Mouse (Mus musculus): ENCODE results near the gene Gadl1. TPM values are rescaled to one million over a fixed set of nuclear protein-coding genes. Genes with fewer than 3 reads are reported as not detected.

Gene Gadl1
- polyA plus RNA-seq, 1 experiment: not detected

DNA sequence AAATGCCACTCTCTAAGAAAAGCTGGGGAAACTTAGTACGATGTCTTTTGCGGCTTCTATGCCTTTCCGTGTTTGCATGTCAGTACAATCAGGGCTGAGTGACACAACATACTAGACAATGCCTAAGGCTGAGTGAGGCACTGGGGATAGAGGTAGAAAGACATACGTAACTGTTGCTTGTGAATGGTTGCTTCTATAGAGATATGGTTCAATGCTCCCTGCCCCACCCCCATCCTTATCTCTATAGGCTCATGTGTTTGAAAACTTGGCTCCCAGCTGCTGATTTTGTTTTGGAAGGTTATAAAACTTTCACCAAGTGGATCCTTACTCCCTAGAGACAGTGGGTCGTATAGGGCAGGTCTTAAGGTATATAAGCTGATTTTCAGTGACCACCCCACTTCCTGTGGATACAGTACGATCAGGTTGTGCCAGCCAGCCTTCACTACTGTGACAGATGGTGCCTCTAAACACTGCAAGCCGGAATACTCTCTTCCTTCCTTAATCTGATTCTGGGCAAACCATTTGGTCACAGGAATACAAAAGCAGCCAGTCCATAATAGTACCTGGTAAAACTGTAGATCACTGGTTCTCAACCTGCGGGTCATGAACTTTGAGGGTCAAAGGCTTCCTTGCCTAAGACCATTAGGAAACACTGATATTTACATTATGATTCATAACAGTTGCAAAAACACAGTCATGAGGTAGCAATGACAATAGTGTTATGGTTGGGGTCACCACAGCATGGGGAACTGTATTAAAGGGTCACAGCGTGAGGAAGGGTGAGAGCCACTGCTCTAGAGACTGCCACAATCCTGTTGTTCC is 202.1 kb downstream of the Gadl1 start:
- H3K27ac ChIP-seq (ENCODE audit: insufficient read depth, low read depth, low read length): no peak overlapping the region
- peaks cover 31% of the 10 kb centered on the region for H3K36me3 ChIP-seq (ENCODE audit: control insufficient read depth, insufficient read depth, low read length)
- TF ChIP-seq POLR2A (IDR thresholded peaks at IDR 0.05; ENCODE audit: low read depth, low read length): no peak
- TF ChIP-seq CTCF (IDR thresholded peaks at IDR 0.05; ENCODE audit: extremely low read depth, insufficient read length, insufficient replicate concordance, low read depth, low read length): no peak
- no peak overlapping the region for H3K4me3 ChIP-seq (ENCODE audit: low read depth, low read length)
- no peaks in the 10 kb centered on the region for H3K27me3 ChIP-seq (ENCODE audit: control insufficient read depth, insufficient read depth, low read length)
- H3K4me1 ChIP-seq (ENCODE audit: control insufficient read depth, insufficient read depth, insufficient read length, low read length): peaks cover 3% of the 10 kb centered on the region; the same call in 1 of the 2 replicates
- WGBS: 75% methylated on average over 9 of the region's 9 CpGs

DNA sequence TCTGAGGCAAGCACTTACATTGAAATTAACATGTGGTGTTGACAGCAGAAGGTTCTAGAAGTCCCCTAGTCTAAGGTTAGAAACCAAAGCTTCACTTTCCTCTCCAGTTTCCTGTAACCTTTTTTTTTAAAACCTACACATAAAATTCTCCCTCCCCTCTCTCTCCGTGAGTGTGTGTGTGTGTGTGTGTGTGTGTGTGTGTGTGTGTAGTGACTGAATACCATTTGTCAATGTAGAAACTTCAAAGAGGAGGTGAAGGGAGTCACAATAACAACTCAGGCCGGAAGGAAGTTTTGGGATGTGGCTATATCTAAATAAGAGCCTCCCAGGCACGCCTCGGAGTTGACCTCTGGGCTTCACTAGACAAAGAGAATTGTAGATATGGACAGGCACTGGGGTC is 205.1 kb downstream of the Gadl1 start:
- H3K4me1 ChIP-seq (ENCODE audit: control insufficient read depth, insufficient read depth, insufficient read length, low read length): peaks cover 3% of the 10 kb centered on the region; the same call in 1 of the 2 replicates
- WGBS: 64% methylated on average over 4 of the region's 4 CpGs
- TF ChIP-seq CTCF (IDR thresholded peaks at IDR 0.05; ENCODE audit: extremely low read depth, insufficient read length, insufficient replicate concordance, low read depth, low read length) (no peak), POLR2A (IDR thresholded peaks at IDR 0.05; ENCODE audit: low read depth, low read length) (no peak)
- H3K4me3 ChIP-seq (ENCODE audit: low read depth, low read length): no peak overlapping the region
- peaks cover 25% of the 10 kb centered on the region for H3K36me3 ChIP-seq (ENCODE audit: control insufficient read depth, insufficient read depth, low read length)
- H3K27ac ChIP-seq (ENCODE audit: insufficient read depth, low read depth, low read length): no peak overlapping the region
- no peaks in the 10 kb centered on the region for H3K27me3 ChIP-seq (ENCODE audit: control insufficient read depth, insufficient read depth, low read length)

DNA sequence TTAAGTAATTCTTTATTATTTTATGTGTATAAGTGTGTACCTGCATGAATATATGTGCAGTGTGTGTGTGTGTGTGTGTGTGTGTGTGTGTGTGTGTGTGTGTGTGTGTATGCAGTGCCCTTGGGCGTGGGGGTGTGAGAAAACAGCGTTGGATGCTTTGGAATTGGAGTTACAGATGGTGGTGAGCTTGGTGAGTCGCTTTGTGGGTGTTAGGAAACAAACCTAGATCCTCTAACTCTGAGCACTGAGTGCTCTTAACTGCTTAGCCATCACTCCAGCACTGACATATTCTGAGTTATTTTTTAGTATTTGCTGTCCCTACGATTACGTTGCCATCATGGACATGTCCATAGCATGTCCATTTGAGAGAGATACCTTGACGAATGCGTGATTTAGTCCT is 206.6 kb downstream of the Gadl1 start:
- peaks cover 3% of the 10 kb centered on the region; the same call in 1 of the 2 replicates for H3K4me1 ChIP-seq (ENCODE audit: control insufficient read depth, insufficient read depth, insufficient read length, low read length)
- WGBS: 90% methylated on average over 7 of the region's 7 CpGs
- no peak overlapping the region for H3K4me3 ChIP-seq (ENCODE audit: low read depth, low read length)
- peaks cover 16% of the 10 kb centered on the region for H3K36me3 ChIP-seq (ENCODE audit: control insufficient read depth, insufficient read depth, low read length)
- TF ChIP-seq POLR2A (IDR thresholded peaks at IDR 0.05; ENCODE audit: low read depth, low read length): no peak
- TF ChIP-seq CTCF (IDR thresholded peaks at IDR 0.05; ENCODE audit: extremely low read depth, insufficient read length, insufficient replicate concordance, low read depth, low read length): no peak
- no peak overlapping the region for H3K27ac ChIP-seq (ENCODE audit: insufficient read depth, low read depth, low read length)
- H3K27me3 ChIP-seq (ENCODE audit: control insufficient read depth, insufficient read depth, low read length): no peaks in the 10 kb centered on the region

DNA sequence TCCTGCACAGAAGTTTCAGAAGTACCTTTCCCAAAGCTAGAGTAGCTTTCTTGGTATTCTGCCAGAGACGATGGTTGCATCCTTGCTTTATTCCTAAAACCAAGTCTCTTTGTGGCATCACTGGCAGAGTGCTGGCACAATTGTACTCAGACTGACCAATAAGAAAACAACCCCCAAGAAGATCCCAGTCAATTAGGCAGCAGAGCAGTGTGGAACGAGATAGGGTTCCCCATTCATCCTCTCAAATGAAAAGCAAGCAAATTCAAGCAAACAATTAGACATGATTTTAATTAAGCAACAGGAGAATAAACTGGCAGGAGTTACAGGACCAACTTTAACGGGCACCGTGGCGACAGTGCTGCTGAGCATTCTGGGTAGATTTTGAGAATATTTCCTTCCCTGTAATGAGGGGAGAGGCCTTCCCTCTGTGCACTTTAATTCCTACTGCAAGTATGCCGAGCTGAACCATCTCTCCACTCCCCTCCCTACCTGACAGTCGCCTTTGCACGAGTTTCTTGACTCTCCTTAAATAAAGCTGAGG is 209.1 kb downstream of the Gadl1 start:
- 80% methylated on average over 8 of the region's 8 CpGs for WGBS
- Histone ChIP-seq H3K27me3 (ENCODE audit: control insufficient read depth, insufficient read depth, low read length) (no peaks in the 10 kb centered on the region), H3K36me3 (ENCODE audit: control insufficient read depth, insufficient read depth, low read length) (peaks cover 16% of the 10 kb centered on the region), H3K27ac (ENCODE audit: insufficient read depth, low read depth, low read length) (no peak overlapping the region), H3K4me3 (ENCODE audit: low read depth, low read length) (no peak overlapping the region), H3K4me1 (ENCODE audit: control insufficient read depth, insufficient read depth, insufficient read length, low read length) (peaks cover 9% of the 10 kb centered on the region)
- TF ChIP-seq CTCF (IDR thresholded peaks at IDR 0.05; ENCODE audit: extremely low read depth, insufficient read length, insufficient replicate concordance, low read depth, low read length): no peak
- no peak for TF ChIP-seq POLR2A (IDR thresholded peaks at IDR 0.05; ENCODE audit: low read depth, low read length)

DNA sequence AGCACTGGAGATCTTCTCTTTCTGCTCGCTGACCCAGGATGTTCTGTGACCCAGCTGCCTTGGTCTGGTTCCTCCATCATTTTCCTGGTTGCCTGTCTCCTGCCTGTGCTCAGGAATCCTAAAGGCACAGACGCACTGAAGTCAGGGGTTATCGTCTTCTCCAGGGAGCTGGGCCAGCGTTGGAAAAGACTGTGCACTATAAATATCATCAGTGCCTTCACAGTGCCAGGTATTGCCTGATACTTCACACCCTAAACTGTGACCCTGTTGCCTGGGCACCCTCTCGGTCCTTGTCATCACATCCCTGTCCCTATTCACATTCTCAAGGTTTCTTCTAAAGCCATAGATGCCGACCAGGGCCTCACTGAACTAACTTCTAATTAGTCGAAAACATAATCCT is 210.7 kb downstream of the Gadl1 start:
- WGBS: 87% methylated on average over 7 of the region's 7 CpGs
- no peaks in the 10 kb centered on the region for H3K27me3 ChIP-seq (ENCODE audit: control insufficient read depth, insufficient read depth, low read length)
- peaks cover 19% of the 10 kb centered on the region for H3K36me3 ChIP-seq (ENCODE audit: control insufficient read depth, insufficient read depth, low read length)
- peaks cover 9% of the 10 kb centered on the region for H3K4me1 ChIP-seq (ENCODE audit: control insufficient read depth, insufficient read depth, insufficient read length, low read length)
- TF ChIP-seq POLR2A (IDR thresholded peaks at IDR 0.05; ENCODE audit: low read depth, low read length): no peak
- TF ChIP-seq CTCF (IDR thresholded peaks at IDR 0.05; ENCODE audit: extremely low read depth, insufficient read length, insufficient replicate concordance, low read depth, low read length): no peak
- no peak overlapping the region for H3K27ac ChIP-seq (ENCODE audit: insufficient read depth, low read depth, low read length)
- H3K4me3 ChIP-seq (ENCODE audit: low read depth, low read length): no peak overlapping the region

DNA sequence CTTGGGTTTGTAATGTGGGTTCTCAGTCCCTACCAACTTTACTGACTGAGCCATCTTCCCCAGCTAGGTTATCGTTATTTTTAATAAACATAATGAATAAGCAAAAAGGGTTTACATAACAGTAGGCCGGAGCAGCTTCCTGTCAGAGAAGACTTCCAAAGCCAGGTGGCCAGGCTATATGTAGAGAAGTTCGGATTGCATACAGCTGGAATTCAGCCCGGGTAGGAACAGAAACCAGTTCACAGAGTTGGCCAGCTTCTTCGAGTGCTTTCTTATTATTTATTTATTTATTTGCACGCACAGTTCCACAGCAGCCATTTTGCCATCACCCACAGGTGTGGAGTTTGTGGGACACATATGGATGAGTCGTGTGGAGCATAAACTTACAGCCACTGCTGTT is 212.2 kb downstream of the Gadl1 start:
- H3K4me1 ChIP-seq (ENCODE audit: control insufficient read depth, insufficient read depth, insufficient read length, low read length): peaks cover 6% of the 10 kb centered on the region
- peaks cover 25% of the 10 kb centered on the region for H3K36me3 ChIP-seq (ENCODE audit: control insufficient read depth, insufficient read depth, low read length)
- 74% methylated on average over 7 of the region's 7 CpGs for WGBS
- H3K27me3 ChIP-seq (ENCODE audit: control insufficient read depth, insufficient read depth, low read length): no peaks in the 10 kb centered on the region
- no peak overlapping the region for H3K4me3 ChIP-seq (ENCODE audit: low read depth, low read length)
- TF ChIP-seq CTCF (IDR thresholded peaks at IDR 0.05; ENCODE audit: extremely low read depth, insufficient read length, insufficient replicate concordance, low read depth, low read length): no peak
- no peak for TF ChIP-seq POLR2A (IDR thresholded peaks at IDR 0.05; ENCODE audit: low read depth, low read length)
- 0 out of 2 replicates have a peak overlapping the region, but pooled peaks have one; percentile 48 for H3K27ac ChIP-seq (ENCODE audit: insufficient read depth, low read depth, low read length)

DNA sequence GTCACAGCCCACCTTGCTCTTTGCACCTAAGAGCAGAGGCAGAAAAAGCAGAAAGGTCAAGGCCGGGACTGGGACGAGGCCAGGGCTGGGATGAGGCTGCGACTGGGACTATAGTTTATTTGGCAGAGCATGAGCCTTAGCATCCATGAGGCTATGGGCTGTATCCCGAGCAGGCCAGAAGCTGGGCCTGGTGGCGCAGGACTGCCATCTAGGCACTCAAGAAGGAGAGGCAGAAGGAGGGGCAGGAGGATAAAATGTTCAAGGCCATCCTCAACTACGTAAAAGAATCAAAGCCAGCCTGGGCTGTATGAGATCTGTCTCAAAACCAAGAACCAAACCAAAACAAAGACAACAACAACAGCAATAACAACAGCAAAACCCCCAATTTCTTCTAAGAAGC is 213.3 kb downstream of the Gadl1 start:
- peaks cover 6% of the 10 kb centered on the region for H3K4me1 ChIP-seq (ENCODE audit: control insufficient read depth, insufficient read depth, insufficient read length, low read length)
- H3K36me3 ChIP-seq (ENCODE audit: control insufficient read depth, insufficient read depth, low read length): peaks cover 24% of the 10 kb centered on the region
- H3K27ac ChIP-seq (ENCODE audit: insufficient read depth, low read depth, low read length): peak overlapping the region; percentile 48
- no peak for TF ChIP-seq POLR2A (IDR thresholded peaks at IDR 0.05; ENCODE audit: low read depth, low read length)
- TF ChIP-seq CTCF (IDR thresholded peaks at IDR 0.05; ENCODE audit: extremely low read depth, insufficient read length, insufficient replicate concordance, low read depth, low read length): no peak
- H3K27me3 ChIP-seq (ENCODE audit: control insufficient read depth, insufficient read depth, low read length): no peaks in the 10 kb centered on the region
- WGBS: 82% methylated on average over 6 of the region's 6 CpGs
- H3K4me3 ChIP-seq (ENCODE audit: low read depth, low read length): no peak overlapping the region
